ENCODE assay signal across 14 mouse cellular contexts in genomic region chr1:105081942-105082341, GRCm38 (mm10).
"Had no signal": no experiment of that assay in that cellular context is flagged by ENCODE, and none has a peak within 500 bp of the region (broad histone marks: within the 10 kb centered on the region; RNA-seq: fewer than 3 reads in every experiment).

No protein-coding gene starts in this region.

- H3K4me3 ChIP-seq: limb, embryonic 10.5 days; liver, embryonic 15.5 days; midbrain, embryonic 13.5 days; myocyte; neural tube, embryonic 12.5 days; stomach, embryonic 15.5 days had no signal

- H3K27me3 ChIP-seq: liver, embryonic 15.5 days; midbrain, embryonic 13.5 days; neural tube, embryonic 12.5 days; stomach, embryonic 15.5 days had no signal

- H3K9me3 ChIP-seq: limb, embryonic 10.5 days; liver, embryonic 15.5 days; midbrain, embryonic 13.5 days; neural tube, embryonic 12.5 days; stomach, embryonic 15.5 days had no signal

- ATAC-seq: hindbrain, postnatal 0 days; midbrain, embryonic 13.5 days had no signal

- DNase-seq: kidney, adult 9 months; kidney, postnatal 10 days; kidney, postnatal 4 days; retina, postnatal 1 day; right cerebral cortex, postnatal 14 days; thymus, postnatal 4 days had no signal

- H3K9ac ChIP-seq: liver, embryonic 15.5 days; midbrain, embryonic 13.5 days; neural tube, embryonic 12.5 days; stomach, embryonic 15.5 days had no signal

- H3K27ac ChIP-seq: hindbrain, postnatal 0 days; limb, embryonic 10.5 days; liver, embryonic 15.5 days; midbrain, embryonic 13.5 days; neural tube, embryonic 12.5 days; stomach, embryonic 15.5 days had no signal

- H3K4me1 ChIP-seq: liver, embryonic 15.5 days; midbrain, embryonic 13.5 days; neural tube, embryonic 12.5 days; stomach, embryonic 15.5 days had no signal

- H3K36me3 ChIP-seq: limb, embryonic 10.5 days; liver, embryonic 15.5 days; midbrain, embryonic 13.5 days; neural tube, embryonic 12.5 days; stomach, embryonic 15.5 days had no signal

- H3K4me2 ChIP-seq: liver, embryonic 11.5 days; liver, embryonic 15.5 days; midbrain, embryonic 13.5 days; neural tube, embryonic 12.5 days; stomach, embryonic 15.5 days had no signal
